Mouse (Mus musculus) layer of hippocampus, adult 2 months (tissue): ENCODE data around the gene Gpr152. TPM values are rescaled to one million over a fixed set of nuclear protein-coding genes. Genes with fewer than 3 reads are reported as not detected.

Experiments used
- DNase-seq, 2 experiments: peaks; one replicate each; pipeline ENCODE4 v3.0.0; 2022; ENCODE audit warnings: low spot score in 2 of 2
- H3K27ac ChIP-seq: fragments of 200-600 bp; 2 replicates; pipeline ENCODE4 v1.8.1; 2022
- H3K4me3 ChIP-seq: fragments of 200-600 bp; 2 replicates; pipeline ENCODE4 v1.8.1; 2022; ENCODE audit warnings: mild to moderate bottlenecking
- CTCF ChIP-seq: fragments of 200-600 bp; conservative IDR thresholded peaks from 2 replicates; pipeline ENCODE4 v1.8.1; 2022; ENCODE audit warnings: antibody characterized with exemption, mild to moderate bottlenecking, moderate library complexity
- total RNA-seq, 2 experiments: library from RNA; stranded (reverse); gene quantifications; 2 replicates each; pipeline ENCODE4 v1.2.3; 2021

Gpr152 gene
- total RNA-seq, 2 experiments from 2014 or later, result 0.07 to 0.08 TPM

DNA sequence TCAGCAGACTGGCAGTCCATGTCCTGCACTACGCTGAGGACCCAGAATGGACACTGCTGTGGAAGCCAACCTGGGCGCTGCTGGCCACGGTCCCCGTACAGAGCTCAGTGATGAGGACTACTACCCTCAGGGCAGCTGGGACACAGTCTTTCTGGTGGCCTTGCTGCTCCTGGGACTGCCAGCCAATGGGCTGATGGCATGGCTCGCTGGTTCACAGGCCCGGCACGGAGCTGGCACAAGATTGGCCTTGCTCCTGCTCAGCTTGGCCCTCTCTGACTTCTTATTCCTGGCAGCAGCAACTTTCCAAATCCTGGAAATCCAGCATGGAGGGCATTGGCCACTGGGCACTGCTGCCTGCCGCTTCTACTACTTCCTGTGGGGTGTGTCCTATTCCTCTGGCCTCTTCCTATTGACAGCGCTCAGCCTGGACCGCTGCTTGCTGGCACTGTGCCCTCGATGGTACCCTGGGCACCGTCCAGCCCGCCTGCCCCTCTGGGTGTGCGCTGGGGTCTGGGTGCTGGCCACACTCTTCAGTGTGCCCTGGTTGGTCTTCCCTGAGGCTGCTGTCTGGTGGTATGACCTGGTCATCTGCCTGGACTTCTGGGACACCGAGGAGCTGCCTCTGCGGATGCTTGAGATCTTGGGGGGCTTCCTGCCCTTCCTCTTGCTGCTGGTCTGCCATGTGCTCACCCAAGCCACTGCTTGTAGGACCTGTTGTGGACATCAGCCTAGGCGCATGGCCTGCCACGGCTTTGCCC is 3.0 kb downstream of the Gpr152 start:
- H3K4me3 ChIP-seq, result no peak overlapping the region
- TF ChIP-seq CTCF, result no peak
- DNase-seq, result no peak
- no peak overlapping the region for H3K27ac ChIP-seq

DNA sequence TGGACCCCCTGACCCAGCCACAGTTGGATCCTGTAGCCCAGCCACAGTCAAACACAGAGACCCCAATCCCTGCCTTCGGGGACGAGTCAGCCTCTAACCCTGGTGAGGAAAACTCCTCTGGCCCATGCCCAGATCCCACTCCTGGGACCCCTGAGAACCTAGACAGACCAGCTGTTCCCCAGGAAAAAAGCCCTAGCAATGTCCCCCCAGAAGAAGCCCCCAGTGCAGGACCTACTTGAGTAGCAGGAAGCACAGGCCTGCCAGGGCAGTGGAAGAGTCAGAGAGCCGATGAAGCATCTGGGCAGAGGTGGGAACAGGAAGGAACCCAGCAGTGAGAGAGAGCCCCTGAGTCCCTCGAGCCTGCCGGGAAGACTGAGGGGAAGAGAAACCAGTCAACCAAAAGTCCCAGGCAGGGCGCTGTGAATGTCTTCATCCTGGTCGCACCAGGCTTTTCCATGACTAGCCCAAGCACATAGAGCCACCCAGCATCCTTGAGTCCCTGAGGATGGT is 4.2 kb downstream of the Gpr152 start, which contains the start of gene Cabp4:
Gene Cabp4, minus strand, starts transcription at position 275 of the 510 bp plus-strand sequence.
- Histone ChIP-seq H3K27ac (no peak within 1 kb of the TSS), H3K4me3 (no peak within 1 kb of the TSS)
- no peak for DNase-seq
- no peak for TF ChIP-seq CTCF

DNA sequence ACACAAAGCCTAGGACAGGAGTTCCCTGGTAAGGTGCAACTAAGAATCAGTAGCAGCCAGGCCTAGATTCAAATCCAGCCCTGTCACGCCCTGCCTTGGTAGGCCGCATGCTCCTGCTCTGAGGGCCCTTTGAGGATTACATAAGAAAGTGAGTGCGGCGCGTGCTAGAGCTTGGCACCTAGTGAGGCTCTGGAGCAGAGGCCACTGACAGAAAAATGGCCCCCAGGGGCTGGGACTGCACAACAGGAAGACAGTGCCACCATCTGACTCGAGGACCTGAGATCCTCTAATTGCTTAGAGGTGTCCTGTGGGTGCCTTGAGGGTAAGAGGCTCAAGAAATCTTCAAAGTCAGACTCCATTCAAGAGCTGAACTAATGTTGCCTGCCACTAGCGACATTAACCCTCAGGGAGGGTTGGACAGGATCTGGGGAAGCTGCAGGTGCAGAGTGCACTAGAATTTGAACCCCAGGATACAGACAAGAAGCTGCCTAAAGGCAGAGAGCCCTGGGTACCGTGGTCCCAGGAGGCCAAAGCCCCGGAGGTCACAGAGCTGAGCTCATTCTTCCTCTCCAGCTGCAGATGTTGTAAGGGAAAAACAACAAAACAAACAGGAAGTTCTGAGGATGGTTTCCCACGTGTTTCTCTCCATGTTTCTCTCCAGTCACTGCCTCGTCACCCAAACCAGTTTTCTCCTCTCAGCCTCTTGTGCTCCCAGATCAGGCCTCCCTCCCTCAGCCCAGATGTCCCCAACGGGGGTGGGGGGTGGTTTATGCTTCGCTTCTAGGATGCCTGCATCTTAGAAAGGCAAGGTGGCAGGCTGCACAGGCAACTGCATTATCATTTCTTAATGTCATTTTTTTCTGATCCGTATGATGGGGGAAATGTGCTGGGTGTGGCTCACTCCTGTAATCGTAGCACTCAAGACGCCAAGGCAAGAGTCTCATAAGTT is 5.2 kb downstream of the Gpr152 start:
- TF ChIP-seq CTCF, result no peak
- H3K27ac ChIP-seq, result no peak overlapping the region
- DNase-seq, result no peak
- no peak overlapping the region for H3K4me3 ChIP-seq

DNA sequence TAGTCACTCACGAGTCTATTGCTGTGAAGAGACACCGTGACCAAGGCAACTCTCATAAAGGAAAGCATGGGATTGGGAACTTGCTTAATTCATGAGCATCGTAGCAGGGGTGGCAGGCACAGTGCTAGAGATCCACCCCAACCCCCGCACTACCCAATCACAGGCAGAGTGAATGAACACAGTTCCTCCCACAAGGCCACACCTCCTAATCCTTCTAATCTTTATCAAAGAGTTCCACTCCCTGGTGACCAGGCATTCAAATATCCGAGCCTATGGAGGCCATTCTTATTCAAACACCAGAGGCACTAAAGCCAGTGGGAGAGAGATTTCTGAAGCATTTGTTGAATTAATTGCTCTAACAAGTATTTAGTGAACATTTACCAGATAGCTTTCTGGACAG is 6.3 kb downstream of the Gpr152 start:
- H3K27ac ChIP-seq, result no peak overlapping the region
- no peak overlapping the region for H3K4me3 ChIP-seq
- TF ChIP-seq CTCF, result no peak
- DNase-seq, result no peak

DNA sequence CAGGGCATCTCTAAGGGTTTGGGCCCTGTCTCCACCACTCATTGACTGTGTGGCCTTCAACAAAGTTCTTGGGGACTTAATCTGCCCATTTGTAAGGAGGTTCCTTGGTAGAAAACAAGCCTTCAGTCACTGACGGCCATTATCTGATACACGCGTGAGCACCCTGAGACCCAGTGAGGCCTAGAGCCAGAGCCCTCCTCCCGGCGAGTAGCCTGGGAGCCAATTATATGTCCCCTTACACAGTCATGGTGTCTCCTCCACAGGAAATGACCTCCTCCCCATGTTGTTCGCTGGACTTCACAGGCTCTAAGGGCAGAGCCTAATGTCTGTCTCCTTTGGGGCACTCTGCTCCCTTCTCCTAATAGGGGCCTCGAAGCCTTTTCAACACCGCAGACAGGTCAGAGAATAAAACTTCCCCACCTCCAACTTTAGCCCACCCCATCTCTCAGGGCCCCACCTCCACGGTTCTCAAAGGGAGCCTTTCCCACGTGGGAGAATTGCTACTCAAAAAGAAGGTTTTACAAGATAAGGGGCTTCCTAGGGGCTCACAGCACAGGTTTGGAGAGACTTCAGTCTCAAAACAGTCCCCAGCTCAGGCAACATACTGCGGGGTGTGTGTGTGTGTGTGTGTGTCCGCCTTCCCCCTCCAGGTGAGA is 6.9 kb downstream of the Gpr152 start:
- no peak for TF ChIP-seq CTCF
- no peak for DNase-seq
- Histone ChIP-seq H3K27ac (peak overlapping the region; percentile 94; the same call in 1 of the 2 replicates), H3K4me3 (no peak overlapping the region)

DNA sequence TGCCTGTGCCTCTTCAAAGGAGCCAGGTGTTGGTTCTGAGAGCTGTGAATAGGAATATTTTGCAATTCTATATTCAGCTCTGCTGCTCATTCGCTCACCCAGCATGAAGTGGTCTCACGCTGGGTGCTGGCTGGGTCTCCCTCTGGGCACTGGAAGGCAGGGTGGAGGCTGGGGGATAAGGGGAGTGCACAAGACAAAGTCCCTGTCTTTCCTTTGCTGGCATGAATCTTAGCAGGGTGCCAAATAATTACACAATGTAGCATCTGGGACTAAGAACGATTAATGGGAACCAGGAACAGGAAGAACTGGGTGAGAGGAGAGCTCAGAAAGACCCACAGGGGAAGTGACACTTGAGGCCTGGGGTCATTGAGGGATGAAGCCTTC is 7.4 kb downstream of the Gpr152 start:
- TF ChIP-seq CTCF, result no peak
- H3K27ac ChIP-seq, result peak overlapping the region; percentile 94
- no peak for DNase-seq

DNA sequence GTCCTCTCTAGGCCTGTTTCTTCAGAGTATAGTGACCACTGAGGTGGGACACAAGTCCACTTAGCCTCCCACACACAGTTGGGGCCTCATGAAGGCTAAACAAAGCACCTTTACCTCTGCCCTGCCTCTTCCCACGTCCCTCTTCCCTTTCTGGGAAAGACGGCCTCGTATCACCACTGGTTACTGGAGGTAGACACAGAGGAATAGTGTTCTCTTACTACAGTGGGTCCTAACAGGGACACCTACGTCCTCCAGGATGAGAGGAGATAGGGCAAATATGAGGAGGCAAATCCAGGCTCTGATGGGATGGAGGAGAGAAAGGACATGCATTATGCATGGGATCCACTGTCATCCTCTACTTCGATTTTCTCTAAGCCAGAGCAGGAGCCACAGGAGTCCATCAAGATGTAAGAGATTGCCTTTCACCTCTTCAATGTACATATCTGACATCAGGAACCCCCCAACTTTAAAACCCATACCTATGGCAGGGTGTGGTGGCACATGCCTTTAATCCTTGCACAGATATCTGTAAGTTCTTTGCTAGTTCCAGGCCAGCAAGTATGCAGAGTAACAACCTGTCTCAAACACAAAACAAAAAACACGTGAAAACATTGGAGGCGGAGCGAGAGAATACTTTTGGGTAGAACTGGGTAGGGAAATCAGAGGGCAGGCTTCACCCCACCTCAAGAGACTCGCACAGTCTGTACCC is 8.3 kb downstream of the Gpr152 start:
- Histone ChIP-seq H3K4me3 (peak overlapping the region; percentile 90), H3K27ac (peak overlapping the region; percentile 94)
- no peak for TF ChIP-seq CTCF
- DNase-seq, result no peak

More for the DNA sequence above, 7.4 kb downstream of the Gpr152 start:
- H3K4me3 ChIP-seq, result no peak overlapping the region

DNA sequence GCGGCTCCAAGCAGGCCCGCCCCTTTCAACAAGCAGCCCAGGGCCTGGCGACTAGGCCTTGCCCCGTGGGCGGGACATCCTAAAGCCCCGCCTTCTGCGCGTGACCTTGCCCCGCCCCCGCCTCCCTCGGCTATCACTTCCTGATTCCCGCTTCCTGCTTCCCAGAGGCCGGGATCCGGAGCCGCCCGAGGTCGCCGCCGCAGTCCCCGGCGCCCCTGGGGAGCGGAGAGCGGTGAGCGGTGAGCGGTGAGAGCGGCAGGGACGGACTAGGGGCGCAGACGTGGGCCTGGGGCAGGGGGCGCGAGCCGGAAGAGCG is 8.9 kb downstream of the Gpr152 start, which contains the start of gene Coro1b:
Gene Coro1b, plus strand, starts transcription at position 129 of the 316 bp plus-strand sequence.
- TF ChIP-seq CTCF, result no peak
- Histone ChIP-seq H3K4me3 (peak within 1 kb of the TSS; percentile 90), H3K27ac (peak within 1 kb of the TSS; percentile 94)
- DNase-seq, result peak; percentile 92 to 97

DNA sequence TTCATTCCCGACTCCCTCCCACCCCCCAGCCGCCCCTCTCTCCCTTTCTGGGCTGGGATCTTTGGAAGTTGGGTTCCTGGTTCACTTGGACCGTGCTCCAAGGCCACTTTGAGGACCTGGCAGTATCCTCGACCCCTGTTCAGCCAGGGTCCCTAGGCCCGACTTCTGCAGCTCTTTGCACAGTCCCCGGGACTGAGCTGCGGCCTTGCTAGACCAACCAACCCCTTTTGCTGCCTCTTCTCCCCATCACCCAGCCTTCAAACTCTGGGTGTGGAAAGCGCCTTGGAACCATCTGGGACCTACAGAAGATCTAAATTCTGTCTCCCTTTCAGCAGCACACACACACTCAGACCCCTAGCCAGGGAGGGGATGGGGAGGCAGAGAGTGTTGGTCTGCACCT is 9.2 kb downstream of the Gpr152 start:
- H3K27ac ChIP-seq, result peak overlapping the region; percentile 94
- no peak for DNase-seq
- peak overlapping the region; percentile 90 for H3K4me3 ChIP-seq
- no peak for TF ChIP-seq CTCF

DNA sequence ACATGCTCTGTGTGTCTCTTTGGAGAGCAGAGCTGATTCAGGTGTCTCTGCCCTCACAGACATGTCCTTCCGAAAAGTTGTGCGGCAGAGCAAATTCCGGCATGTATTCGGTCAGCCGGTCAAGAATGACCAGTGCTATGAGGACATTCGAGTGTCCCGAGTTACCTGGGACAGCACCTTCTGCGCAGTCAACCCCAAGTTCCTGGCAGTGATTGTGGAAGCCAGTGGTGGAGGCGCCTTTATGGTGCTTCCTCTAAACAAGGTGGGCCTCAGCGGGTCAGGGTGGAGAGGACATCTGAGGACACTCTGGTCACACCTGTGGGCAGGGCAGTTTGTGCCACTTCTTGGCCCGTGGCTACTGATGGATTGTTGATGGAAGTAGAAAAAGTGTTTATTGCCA is 9.7 kb downstream of the Gpr152 start:
- no peak for TF ChIP-seq CTCF
- DNase-seq, result no peak
- peak overlapping the region; percentile 90 for H3K4me3 ChIP-seq
- peak overlapping the region; percentile 94; the same call in 1 of the 2 replicates for H3K27ac ChIP-seq

DNA sequence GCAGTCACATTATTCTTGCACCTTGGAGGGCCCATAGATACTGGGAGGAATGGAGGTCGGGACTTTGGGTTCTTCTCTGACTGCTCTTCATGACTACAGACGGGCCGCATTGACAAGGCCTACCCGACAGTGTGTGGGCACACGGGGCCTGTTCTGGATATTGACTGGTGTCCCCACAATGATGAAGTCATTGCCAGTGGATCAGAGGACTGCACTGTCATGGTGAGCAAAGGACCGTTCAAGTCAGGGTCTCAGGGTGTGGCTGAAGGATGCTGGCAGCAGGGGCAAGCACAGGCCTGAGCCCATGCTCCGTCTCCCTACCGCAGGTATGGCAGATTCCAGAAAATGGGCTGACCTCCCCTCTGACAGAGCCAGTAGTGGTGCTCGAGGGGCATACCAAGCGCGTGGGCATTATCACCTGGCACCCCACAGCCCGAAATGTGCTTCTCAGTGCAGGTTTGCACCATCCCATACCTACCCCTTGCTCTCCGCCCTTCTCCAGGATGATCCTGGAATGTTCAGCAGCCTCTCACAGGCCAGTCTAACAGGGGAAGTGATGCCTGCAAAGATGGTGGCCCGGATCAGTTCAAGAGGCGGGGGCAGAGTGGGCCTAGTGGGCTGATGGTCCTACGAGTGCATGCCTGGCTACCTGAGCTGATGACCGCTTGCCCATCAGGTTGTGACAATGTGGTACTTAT is 10.3 kb downstream of the Gpr152 start:
- Histone ChIP-seq H3K27ac (no peak overlapping the region), H3K4me3 (peak overlapping the region; percentile 90; the same call in 1 of the 2 replicates)
- no peak for DNase-seq
- no peak for TF ChIP-seq CTCF
